Mouse (Mus musculus) adrenal gland, postnatal 10 days (tissue): ENCODE data around the gene Vgll4. TPM values are rescaled to one million over a fixed set of nuclear protein-coding genes. Genes with fewer than 3 reads are reported as not detected.

ENCODE experiments used
- DNase-seq: peaks from one replicate; pipeline ENCODE4 v3.0.0; 2021; ENCODE audit warnings: mixed read lengths
- total RNA-seq, 2 experiments: library from RNA; stranded (reverse); gene quantifications; 2 replicates each; pipeline ENCODE4 v1.2.3; 2021

Gene Vgll4
- total RNA-seq, 2 experiments from 2014 or later, result 82.4 to 93.1 TPM

DNA sequence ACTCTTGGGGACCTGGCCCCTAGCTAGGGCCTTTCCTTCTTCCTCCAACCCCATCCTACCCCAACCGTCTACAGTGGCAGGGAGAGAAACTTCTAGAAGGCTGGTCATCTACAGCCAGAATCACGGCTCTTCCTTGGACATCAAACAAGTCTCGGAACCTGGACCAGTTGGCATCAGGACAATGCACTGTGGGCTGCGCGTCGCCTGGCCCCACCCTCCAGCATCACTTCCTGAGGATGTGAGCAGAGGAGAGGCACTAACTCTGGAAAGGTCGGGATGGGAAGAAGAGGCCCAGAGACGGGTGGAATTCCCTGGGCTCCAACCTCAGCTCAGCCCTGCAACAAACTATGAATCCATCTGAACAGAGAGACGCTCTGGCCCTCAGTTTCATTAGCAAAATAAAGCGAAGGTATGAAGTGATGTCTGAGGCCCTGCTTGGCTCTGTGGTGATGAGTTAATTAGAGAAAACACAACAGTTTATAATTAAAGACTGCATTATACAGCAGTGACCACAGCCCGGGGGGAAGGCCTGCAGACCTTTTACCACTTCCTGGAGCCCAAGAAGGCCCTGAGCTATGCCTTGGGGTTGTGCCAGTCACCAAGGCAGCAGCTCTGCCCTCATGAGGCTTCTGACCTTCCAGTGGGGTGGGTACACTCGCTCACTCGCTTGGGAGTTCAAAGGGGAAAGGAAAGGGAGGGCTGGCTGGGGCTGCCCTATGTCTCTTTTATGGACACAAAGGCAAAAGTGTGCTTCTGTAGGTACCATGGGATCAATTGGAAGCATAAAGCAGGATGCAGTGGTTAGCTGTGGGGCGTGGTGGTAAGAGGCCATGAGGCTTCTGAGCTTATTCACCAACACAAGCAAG, 51.8 kb downstream of the Vgll4 start:
- DNase-seq, result peak; percentile 55

DNA sequence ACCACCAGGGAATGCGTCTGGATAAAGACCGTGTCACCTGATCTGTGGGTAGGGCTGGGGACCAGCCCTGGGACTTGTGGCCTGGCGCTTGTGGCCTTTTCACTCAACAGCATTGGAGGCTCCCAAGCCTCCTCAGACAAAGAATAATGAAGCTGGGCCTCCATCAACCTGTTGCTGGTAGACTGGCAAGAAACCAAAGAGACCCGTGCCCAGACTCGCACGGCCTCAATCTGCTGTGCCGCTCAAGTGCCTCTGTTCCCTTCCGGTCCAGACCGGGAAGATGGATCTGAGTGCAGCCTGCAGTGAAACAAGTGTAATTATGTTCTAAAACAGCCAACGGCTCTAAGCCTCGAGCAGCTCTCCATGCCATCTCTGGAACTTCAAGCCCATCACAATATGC, 52.7 kb downstream of the Vgll4 start:
- DNase-seq, result no peak

DNA sequence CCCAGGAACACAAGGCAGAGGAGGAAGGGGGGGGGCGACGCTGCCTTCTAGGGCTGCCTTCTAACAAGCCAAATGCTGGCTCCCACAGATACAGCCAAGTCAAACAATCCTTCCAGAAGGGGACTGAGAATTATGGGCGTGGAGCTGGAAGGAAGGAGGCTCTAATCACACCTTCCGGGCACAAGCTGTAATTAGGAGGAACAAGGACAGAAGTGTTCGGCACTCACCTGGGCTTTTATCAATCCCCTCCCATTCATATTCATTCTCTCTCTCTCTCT, 53.1 kb downstream of the Vgll4 start:
- DNase-seq, result no peak

DNA sequence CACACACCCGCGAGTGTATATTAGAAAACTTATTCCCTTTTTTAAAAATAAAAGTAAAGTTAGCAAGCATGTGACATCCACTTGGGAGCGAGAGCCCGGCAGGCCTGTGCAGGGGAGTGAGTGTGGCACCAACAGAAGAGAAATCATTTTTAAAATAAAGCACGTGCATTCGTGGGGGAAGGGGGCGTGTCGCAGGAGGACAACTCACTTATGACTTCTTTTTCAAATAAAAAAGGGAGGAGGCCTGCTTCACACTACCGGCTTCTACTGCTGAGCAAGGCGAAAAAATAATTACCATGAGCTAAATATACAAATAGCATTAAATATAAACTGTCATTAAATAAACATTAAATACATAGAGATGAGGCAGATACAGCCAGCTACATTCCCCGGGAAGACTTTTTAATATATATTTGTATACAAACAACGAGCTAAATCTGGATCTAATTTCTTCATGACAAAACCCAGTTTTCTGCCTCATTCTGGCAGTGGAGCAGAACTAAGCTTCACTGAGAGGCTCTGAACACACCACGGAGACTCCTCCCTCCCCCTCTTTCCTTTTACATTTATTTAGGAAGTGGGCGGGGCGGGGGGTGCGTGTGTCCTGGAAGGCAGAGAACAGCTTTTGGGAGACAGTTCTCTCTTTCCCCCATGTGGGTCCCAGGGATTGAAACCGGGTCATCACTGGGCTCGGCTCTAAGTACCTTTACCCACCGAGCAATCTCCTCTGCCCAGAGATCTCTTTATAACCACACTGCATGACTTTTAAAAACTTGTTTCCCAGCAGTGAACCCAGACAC, 53.7 kb downstream of the Vgll4 start:
- DNase-seq, result no peak

DNA sequence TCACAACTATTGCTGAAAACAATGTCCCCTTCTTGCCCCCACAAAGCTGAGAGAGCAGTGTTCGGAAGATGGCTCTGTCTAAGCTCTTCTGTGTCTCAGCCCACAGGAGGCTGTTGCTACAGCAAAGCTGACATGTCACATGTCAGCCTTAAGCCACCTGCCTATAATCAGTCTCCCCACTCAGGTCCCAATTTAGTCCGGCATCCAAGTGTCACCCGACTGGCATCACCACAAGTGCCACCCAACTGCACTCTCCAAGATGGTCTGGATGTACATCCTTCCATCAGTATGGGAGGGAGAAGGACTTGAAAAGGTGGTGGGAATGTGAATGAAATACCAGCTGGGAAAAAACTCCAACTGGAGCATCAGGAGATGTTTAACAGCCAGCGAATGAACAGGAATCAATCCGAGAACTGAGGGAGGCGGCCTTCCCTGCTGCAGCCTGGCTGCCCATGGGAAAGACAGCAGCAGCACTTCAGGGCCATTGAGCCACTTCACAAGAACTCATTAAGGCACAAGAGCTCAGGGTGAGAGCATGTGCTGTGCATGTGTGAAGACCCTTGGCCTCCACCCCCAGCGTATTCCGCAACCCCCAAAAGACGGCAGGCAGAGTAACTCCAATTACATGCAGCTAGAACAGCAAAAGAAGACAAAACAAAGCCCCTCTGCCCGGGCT, 55.6 kb downstream of the Vgll4 start:
- no peak for DNase-seq

DNA sequence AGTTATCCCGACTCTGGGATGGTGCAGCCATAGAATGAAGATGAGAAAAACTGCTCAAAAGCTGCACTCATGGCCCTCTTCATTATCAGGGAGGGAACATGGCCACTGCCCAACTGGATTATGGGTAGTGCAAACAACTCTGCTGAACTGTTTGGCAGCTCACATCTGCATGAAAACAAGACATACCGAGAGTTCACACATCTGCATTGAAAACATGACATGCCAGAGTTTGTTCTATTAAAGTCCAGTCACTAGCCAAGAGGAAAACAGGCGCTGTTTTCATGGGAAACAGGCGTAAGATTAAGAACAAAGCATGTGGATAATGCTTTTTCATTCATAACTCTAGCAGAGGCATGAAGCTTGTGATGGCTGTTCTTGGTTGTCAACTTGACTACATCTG, 56.7 kb downstream of the Vgll4 start:
- no peak for DNase-seq

DNA sequence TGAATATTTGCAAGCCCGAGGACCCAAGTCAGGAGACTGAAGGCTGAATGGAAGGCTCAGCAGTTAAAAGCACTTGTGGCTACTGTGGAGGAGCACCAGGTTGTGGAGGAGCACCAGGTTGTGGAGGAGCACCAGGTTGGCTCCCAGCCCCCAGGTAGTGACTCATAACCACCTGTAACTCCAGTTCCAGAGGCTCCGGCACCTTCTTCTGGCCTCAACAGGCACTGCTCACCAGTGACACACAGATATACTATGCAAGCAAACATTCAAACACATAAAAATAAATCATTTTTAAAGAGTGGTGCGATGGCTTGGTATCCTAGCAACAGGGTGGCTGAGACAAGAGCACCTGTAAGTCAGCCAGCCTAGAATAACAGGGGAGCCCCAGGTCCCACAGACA, 58.3 kb downstream of the Vgll4 start:
- no peak for DNase-seq

DNA sequence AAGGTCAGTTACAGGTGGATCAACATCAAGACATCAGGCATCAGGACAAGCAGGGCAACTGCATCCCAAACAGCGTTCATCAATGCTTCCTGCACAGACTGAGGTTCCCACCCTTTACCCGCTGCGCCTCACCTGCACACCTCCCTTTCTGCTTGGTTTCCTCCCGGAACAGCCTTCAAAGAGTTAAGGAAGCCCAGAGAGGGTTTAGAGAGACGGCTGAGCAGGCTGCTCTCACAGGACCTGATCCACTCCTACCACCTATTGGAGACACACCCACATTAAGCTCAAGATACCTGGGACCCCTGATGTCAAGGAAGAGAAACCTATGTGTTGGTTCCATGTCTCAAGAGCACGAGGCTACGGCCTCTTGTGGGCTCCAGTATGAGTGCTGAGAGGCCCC, 60.0 kb downstream of the Vgll4 start:
- no peak for DNase-seq

DNA sequence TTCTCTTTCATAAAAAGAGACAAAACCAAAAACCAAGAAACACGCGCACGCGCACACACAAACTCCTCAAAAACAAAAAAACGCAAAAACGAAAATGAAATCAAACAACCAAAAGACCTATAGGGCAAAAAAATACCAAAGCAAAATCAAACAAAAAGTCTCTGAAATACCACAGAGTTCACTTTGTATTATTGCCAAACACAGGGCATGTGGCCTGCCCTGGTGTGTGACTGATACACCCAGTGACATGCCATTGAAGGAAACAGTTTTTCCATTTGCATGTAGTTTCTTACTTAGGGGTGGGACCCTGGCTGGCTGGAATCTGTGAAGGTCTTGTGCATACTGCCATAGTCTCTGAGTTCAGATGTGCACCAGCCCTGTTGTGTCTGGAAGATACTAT, 62.3 kb downstream of the Vgll4 start:
- no peak for DNase-seq

DNA sequence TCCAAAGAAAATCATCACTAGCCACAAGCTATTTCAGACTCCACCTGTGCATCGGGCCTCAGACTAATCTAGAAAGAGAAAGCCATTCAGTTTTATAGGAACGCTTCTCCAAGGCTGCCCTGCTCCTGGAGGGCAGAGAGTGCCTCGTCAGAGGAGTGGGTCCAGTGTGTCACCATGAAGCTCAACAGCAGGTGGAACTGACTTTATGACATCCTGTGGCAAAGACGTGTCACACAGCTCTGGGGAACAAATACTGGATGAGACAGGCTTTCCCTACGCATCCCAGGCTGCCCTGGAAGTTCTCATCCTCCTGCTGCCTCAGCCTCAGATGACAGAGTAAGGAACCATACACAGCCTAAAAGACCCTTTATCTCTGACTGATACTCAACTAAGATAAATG, 63.6 kb downstream of the Vgll4 start:
- no peak for DNase-seq

DNA sequence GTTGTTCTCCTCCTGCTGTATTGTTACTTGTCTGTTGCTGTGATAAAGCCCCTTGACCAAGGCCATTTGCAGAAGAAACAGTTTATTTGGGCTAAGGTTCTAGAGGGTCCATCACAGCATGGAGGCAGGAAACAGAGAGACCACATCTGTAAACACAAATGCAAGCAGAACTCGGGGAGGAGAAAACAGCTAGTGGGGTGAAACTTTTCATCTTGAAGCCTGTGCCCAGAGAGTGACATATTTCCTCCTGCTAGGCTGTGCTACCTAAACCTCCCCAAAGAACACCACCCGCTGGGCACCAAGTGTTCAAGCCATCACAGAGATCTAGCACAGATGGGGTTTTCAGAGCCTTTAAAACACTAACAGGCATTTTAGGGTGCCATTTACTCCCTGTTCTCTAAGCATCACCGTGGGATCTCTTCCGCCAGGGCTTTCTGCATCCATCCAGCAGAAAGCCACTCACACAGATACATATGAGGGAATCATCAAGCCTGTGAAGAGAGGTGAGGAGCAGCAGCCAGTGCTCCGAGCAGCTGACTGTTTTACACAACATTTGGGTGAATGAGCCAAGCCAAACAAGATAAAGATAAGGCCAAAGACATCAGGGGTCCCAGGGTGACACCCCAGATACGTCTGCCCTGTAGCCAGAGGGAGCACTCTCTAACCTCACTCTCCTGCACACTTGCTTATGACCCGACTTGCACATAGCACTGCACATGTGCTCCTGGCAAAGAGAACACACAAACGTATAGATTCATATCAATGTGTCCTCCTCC, 64.4 kb downstream of the Vgll4 start:
- DNase-seq, result no peak

DNA sequence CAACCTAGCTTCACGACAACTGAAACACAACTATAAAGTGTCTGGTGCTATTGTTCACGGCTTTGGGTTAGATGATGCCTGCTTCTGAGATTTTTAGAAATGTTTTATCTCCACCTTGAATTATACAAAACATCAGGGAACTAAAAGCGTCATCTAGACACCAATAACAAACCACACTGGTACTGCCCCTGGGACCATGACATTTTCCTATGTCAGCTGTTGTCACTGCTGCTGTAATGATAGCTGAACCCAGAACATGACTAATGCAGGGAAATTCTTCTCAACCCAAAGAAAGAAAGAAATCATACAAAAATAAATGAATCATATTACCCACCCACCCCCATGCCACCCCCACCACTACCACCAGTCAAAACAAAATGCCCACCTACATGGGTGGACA, 65.0 kb downstream of the Vgll4 start:
- no peak for DNase-seq

DNA sequence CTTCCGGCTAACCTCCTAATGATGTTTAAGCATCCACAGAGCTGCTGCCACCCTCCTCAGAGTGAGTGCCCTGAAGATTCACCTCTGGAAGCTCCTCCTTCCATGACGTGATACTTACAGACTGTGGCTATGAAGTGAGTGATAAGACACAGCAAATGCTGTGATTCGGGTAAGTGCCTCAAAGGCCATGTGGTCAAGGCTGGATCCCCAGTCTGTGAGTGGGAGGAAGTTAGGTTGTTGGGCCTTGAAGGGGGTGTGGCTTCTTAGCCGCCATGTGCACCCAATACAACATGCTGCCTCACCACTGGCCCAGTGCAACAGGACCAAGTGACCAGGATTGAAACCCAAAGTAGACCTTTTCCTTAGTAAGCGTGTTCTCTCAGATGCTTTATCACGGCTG, 65.6 kb downstream of the Vgll4 start:
- no peak for DNase-seq

DNA sequence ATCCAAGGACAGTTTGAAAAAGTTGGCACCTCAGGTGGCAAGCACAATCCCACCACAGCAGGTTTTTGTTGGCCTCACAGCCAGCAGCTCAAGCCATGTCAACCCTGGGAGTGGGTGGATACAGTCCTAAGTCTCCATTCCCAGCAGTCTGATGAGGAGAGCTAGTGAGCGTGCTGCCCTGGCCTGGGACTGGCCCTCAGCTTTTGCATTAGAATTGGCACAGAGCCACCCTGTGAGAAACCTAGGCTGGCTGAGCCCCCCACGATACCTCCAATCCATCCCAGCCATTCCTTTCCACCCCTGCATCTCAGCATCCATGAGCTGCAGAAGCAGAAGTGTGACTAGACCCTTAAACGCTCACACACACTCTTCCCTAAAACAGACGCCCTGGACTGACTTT, 67.9 kb downstream of the Vgll4 start:
- no peak for DNase-seq

DNA sequence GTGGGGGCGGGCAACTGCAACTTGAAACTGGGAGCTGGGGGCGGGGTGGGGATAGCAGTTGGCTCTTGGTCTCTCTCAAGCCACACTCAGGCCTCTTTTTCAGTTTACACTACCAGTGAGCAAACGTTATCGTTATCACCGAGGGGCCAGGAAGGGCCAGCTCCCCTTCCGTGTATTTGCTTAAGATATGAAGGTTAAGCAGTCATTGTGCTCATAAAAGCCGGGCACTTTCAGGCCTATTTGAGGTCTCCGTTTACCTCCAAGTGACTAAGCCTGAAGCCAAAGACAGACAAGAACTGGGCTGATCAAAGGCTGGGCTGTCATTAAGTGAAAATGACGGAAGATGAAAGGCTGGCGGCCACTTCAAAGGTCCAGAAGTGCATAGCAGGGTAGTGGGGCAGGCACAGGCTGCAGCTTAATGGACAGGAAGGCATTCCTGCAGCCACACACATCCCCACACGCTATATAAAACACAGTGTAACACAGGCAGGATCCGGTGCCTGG, 68.4 kb downstream of the Vgll4 start:
- peak; percentile 66 for DNase-seq

DNA sequence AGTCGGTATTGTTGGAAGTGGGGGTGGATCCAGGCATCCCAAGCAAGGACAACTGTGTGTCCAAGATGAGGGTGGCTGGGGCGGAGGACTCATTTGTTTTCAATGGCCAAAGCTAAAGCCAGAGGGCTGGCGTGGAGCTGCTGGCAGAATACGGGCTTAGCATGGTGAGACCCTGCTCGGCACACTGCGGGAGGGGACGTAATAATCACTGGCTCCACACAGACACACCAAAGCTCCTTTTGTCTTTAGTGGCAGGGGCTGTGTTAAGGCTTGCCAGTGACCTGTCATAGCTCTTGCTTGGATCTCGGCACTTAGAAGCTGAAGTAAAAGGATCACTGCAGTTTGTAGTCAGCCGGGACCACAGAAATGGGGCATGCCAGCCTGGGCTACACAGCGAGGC, 69.6 kb downstream of the Vgll4 start:
- no peak for DNase-seq

DNA sequence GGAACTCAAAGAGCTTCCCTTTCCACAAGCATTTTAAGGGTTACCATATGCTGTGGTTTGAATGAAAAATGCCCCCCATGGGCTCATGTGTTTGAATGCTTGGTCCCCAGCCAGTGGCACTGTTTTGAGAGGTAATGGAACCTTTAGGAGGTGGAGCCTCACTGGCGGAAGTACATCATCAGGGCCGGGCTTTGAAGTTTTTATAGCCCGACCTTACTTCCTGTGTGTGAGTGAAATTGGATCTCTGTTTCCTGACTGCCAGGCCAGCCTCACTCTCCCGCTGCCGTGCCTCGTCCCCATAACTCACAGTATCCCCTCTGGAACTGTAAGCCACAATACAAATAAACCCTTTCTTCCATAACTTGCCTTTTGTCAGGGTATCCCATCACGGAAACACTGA, 70.1 kb downstream of the Vgll4 start:
- DNase-seq, result no peak

DNA sequence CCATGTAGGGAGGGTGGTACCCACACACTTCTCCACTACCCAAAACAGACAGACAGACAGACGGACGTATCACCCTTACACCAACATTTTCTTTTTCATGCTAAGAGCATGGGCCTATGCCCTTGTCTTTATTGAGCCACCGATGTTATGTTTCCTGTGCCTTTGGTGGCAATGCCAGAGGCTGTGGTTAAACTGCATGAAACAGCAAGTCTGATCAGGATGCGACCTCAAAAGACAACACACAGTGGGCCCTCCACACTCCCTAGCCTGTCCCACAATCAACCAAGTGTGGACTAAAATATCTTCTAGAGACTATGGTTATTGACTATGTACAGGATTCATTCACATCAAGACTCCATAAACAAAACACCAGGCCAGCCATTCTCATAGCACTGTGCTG, 70.8 kb downstream of the Vgll4 start:
- DNase-seq, result no peak

DNA sequence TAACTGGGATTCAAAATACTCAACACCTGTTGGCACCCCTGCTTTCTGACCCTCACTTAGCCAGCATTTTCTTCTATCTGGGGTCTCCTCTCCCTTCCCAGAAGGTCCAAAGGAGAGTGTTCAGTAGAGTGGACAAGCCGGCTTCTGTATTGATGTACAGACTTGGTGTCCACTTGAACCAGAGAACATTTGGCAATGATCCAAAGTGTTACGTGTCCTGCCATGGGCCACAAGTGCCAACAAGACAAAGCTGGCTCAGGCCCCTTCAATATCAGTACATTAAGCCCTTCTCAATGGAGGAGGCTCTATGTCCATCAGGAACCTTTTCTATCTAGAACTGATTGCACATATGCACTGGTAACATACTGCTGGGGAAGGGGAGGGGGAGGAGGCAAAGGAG, 73.5 kb downstream of the Vgll4 start:
- peak; percentile 33 for DNase-seq

DNA sequence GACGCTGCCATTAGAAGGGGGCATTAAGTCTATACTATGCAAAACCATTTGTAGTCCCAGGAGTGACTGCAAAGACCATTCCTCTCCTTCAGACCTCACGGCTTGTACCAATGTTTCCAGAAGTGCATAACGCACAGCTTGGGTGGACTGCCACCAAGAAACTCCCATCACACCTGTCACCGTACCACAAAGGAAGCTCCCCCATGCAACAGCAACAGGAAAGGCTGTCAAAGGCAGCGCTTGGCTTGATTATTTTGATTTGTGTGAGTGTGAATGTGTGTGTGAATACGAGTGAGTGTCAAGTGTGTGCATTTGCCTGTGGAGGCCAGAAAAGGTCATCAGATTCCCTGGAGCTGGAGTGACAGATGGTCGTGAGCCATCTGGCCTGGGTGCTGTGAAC, 74.6 kb downstream of the Vgll4 start:
- no peak for DNase-seq

DNA sequence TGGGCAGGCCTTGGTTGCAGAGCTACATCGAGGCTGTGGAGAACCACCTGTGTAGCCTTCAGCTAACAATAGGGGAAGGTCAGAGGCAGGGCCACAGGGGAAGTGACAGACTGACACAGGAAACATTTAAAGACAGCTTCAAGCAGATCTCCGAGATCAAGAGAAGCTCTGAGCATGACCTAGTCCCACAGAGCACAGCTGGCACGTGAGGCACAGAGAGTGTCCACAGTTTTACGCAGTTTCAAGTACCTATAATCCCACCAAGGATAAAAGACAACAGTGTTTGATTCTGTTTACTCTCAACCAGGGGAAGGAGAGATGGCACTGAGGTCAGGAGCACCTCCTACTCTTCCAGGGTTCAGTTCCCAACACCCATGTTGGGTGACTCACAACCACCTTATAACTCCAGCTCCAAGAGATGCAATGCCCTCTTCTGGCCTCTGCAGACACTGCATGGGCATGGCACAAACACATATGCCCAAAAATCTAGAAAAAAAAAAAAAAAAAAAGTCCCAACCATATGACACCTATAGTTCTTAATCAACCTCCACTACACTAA, 75.2 kb downstream of the Vgll4 start:
- DNase-seq, result peak; percentile 42
